Mouse (Mus musculus) cerebellum, postnatal 25 days (tissue): ENCODE measurements at regions not wholly inside any gene's neighbourhood (a gene's known extent, or its start where the extent isn't known, plus 50 kb on each side); places are given as distances from the start of the nearest gene placed in this dataset.

ENCODE experiments used
- DNase-seq, 2 experiments: peaks; one replicate each; pipeline ENCODE4 v3.0.0; 2021; ENCODE audit warnings: mixed read lengths in 2 of 2

DNA sequence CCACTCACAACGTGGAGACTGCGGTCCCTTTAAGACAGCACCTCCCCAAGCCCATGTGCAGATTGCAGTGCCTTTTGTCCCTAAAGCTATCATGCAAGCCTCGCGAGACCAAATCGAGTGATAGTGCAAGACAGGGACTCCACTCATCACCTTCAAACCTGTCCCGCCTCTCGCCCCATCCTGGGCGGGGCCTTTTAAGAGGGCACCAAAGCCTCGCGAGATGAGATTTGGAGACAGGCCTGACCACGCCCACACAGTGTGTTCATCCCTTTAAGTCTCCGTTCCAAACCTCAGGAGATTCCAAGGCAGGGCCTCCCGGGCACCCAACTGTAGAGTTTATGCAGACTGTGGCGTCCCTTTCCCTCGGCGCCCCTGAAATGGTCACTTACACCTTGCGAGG is 69.3 kb upstream of the Mageb4 start:
- DNase-seq: peak in 1 of 2 experiments; percentile 3
